Mouse (Mus musculus) erythroblast, embryonic 14.5 days (primary cell): ENCODE results near the gene Adcy1.
"Not testable (repeated sequence)": the region's sequence is repeated elsewhere in the genome, so short reads cannot be mapped to it uniquely, and the experiment has no call there.

Experiments
- GATA1 ChIP-seq: IDR thresholded peaks from 2 replicates; pipeline ENCODE4 v1.6.1; 2012; ENCODE audit warnings: low read length, inconsistent platforms, mixed read lengths
- TAL1 ChIP-seq: IDR thresholded peaks from 3 replicates; pipeline ENCODE4 v1.6.1; 2012; ENCODE audit warnings: low read length, inconsistent platforms, mixed read lengths

DNA sequence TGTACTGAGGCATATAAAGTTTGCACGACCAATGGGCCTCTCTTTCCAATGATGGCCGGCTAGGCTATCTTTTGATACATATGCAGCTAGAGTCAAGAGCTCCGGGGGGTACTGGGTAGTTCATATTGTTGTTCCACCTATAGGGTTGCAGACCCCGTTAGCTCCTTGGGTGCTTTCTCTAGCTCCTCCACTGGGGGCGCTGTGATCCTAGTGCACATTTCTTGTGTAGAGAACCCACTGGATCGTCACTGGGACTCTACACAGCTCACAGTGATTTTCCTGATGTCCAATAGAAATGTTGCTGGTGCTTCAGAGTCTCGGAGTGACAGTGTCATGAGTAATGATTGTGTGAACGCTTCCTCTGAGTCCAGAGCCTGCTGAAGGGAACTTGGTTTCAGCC is 158.5 kb downstream of the Adcy1 start:
- TF ChIP-seq TAL1, GATA1: not testable (repeated sequence)
